Mouse (Mus musculus): Measurements from ENCODE around the gene Ptpn3. TPM values are rescaled to one million over a fixed set of nuclear protein-coding genes. Genes with fewer than 3 reads are reported as not detected.

Ptpn3 gene
- polyA plus RNA-seq, 1 experiment from 2014 or later = 5.2 TPM

DNA sequence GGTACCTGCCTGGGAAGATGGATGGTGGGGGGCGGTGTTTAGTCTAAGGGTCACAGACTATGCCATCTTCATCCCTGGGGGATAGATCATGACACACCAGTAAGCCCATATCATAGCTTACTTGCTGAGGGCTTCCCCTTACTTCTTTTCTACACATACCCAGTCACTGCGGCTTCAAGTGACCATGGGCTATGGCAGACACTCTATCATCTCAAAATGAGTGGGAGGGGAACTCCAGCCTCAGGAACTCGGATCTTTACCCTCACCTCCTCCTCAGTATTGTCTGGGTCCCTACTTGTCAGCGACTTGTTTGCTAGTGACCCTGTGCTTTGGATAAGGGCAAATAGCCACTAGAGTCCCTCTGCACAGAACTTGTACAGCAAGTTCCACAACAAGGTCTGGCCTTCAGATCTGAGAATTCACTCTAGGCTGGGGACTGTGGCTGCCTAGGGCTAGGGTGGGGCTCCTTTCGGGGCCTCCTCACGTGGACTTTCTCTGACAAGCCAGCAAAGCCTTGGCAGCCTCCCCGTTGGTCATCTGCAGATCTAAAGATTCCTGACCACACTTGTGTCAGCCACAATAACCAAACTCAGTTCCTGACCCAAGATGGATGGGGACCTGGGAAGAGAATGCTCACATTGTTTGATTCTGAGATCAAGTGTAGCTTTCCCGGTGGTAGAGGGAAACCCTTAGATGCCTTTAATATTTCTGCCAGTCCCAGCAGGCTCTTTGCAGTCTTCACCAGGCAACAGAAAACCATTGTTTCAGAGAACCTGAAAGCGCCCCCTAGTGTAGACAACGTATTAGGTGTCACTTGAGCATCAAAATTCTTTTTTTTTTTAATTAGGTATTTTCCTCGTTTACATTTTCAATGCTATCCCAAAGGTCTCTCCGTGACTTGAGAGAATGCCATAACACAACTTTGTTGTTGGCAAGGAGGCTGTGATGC, 134.4 kb downstream of the Ptpn3 start:
- TF ChIP-seq CTCF (IDR thresholded peaks at IDR 0.05; ENCODE audit: low read depth) (peak; percentile 65), EP300 (optimal IDR thresholded peaks at IDR 0.05) (no peak)
- WGBS = 38% methylated on average over 12 of the region's 12 CpGs
- no peak overlapping the region for H3K4me3 ChIP-seq (ENCODE audit: low read depth, low read length)
- no peaks in the 10 kb centered on the region for H3K27me3 ChIP-seq (ENCODE audit: control insufficient read depth, insufficient read depth, low read length)
- no peaks in the 10 kb centered on the region for H3K9me3 ChIP-seq (ENCODE audit: control insufficient read depth, low read length)
- H3K27ac ChIP-seq (replicated peaks) = peak overlapping the region; percentile 72
- H3K4me1 ChIP-seq (replicated peaks; ENCODE audit: control insufficient read depth, insufficient read depth) = no peaks in the 10 kb centered on the region; the same call in 1 of the 2 replicates
- DNase-seq (ENCODE audit: low spot score) (peak; percentile 79), ATAC-seq (ENCODE audit: low FRiP score, low TSS enrichment) (peak; percentile 72)
- no peak overlapping the region for H3K9ac ChIP-seq (ENCODE audit: low read length)
- no peak overlapping the region for H3K4me2 ChIP-seq (replicated peaks; ENCODE audit: low read depth)
- H3K36me3 ChIP-seq (ENCODE audit: control insufficient read depth, insufficient read depth, low read length) = no peaks in the 10 kb centered on the region

DNA sequence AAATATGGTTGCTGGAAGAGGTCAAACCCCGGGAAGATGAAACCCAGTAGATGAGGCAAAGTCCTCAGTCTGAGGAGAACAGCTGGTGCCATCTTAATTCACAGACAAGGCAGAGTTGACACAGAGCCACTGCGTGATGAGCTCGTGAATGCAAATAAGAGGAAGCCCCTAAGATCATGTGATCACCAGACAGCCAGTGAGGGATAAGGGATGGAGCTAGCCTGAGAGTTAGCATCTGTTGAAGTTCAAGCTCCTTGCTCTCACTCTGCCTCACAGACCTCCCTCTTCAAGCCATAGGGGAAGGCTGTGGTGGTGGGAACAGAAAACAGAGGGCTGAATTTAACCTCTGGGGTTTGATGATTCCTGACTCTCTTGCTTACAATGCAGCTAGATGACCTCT, 136.0 kb downstream of the Ptpn3 start:
- no peaks in the 10 kb centered on the region for H3K9me3 ChIP-seq (ENCODE audit: control insufficient read depth, low read length)
- TF ChIP-seq CTCF (IDR thresholded peaks at IDR 0.05; ENCODE audit: low read depth) (no peak), EP300 (optimal IDR thresholded peaks at IDR 0.05) (no peak)
- no peak overlapping the region for H3K27ac ChIP-seq (replicated peaks)
- no peak overlapping the region for H3K4me2 ChIP-seq (replicated peaks; ENCODE audit: low read depth)
- H3K27me3 ChIP-seq (ENCODE audit: control insufficient read depth, insufficient read depth, low read length) = no peaks in the 10 kb centered on the region
- H3K9ac ChIP-seq (ENCODE audit: low read length) = no peak overlapping the region
- H3K4me3 ChIP-seq (ENCODE audit: low read depth, low read length) = no peak overlapping the region
- H3K4me1 ChIP-seq (replicated peaks; ENCODE audit: control insufficient read depth, insufficient read depth) = no peaks in the 10 kb centered on the region; the same call in 1 of the 2 replicates
- H3K36me3 ChIP-seq (ENCODE audit: control insufficient read depth, insufficient read depth, low read length) = no peaks in the 10 kb centered on the region
- ATAC-seq (ENCODE audit: low FRiP score, low TSS enrichment) (no peak), DNase-seq (ENCODE audit: low spot score) (no peak)
- WGBS = 35% methylated on average over 3 of the region's 3 CpGs

DNA sequence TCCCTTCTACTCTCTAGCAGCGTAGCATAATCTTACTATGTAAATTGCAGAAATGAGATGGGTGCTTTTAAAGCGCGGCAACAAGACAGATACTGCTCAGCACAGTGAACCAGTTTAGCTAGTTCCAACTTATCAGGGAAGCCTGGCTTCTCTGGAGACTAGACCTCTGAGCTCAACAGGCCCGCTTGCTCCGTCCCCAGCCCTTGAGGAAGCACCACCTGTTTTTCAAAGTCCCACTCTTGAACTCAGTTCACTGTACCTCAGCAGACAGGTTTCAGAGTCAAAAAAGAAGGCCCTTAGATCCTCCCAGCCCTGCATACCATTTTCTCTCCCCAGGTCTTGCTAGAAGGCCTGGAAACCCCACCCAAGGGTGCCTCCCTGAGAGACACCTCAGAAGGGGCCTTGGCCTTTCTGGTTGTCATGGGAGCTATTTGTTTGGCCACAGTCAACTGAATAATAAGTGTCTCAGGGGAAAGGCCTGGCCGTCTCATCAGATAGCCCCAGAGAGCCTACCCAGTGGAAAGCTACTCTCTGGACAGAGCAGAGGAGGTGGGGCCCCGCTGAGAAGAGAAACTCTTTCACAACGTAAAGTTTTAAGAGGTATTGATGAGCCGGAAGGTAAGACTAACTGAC, 136.9 kb downstream of the Ptpn3 start:
- Histone ChIP-seq H3K4me1 (replicated peaks; ENCODE audit: control insufficient read depth, insufficient read depth) (no peaks in the 10 kb centered on the region; the same call in 1 of the 2 replicates), H3K36me3 (ENCODE audit: control insufficient read depth, insufficient read depth, low read length) (no peaks in the 10 kb centered on the region), H3K4me2 (replicated peaks; ENCODE audit: low read depth) (no peak overlapping the region), H3K9ac (ENCODE audit: low read length) (no peak overlapping the region), H3K27ac (replicated peaks) (peak overlapping the region; percentile 71), H3K27me3 (ENCODE audit: control insufficient read depth, insufficient read depth, low read length) (no peaks in the 10 kb centered on the region), H3K9me3 (ENCODE audit: control insufficient read depth, low read length) (no peaks in the 10 kb centered on the region), H3K4me3 (ENCODE audit: low read depth, low read length) (no peak overlapping the region)
- no peak for TF ChIP-seq CTCF (IDR thresholded peaks at IDR 0.05; ENCODE audit: low read depth)
- TF ChIP-seq EP300 (optimal IDR thresholded peaks at IDR 0.05) = no peak
- DNase-seq (ENCODE audit: low spot score) (peak; percentile 36), ATAC-seq (ENCODE audit: low FRiP score, low TSS enrichment) (peak; percentile 36; the same call in 1 of the 2 replicates)
- 58% methylated on average over 9 of the region's 9 CpGs for WGBS

DNA sequence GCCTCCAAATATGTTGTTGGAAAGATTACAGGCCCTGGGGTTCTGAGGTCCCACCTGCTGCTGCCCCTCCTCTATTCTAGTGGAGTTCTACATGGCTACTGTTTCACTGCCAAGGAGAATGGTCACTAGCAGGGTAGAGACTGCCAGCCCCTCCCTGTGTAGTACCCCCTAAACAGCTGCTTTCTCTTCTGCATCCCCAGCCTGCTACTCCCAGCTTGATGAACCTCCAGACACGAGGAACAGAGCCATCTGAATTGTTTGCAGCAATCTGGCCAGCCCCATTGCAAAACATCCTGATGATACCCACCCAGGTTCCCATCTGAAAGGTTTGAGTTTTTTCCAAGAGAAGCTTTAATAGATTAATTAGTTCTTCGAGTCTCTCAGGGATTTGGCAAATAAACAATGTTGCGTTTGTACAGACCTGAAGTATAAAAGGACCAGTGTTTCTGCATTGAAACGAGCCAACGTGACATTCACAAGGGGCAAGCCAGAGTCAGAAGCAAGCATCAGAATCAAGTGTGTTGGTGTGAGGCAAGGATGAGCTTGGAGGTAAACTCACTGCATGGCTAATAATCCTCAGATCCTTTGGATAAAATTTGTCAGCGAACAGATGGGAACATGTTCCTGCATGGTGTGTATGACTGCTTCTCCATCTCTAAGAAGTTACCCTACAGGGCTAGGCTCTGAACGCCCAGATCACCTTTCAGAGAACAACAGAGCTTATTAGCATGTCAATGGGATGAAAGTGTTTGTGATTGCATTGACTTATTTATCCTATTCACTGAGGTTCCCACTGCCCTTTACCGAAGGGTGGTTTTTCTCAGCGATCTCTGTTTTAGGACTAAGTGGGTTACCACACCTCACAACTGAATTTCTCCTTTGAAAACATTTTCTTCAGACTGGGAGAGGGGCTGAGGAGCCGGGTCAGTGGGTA, 138.6 kb downstream of the Ptpn3 start:
- Histone ChIP-seq H3K27ac (replicated peaks) (peak overlapping the region; percentile 59; the same call in 1 of the 2 replicates), H3K9me3 (ENCODE audit: control insufficient read depth, low read length) (no peaks in the 10 kb centered on the region), H3K4me3 (ENCODE audit: low read depth, low read length) (no peak overlapping the region), H3K9ac (ENCODE audit: low read length) (no peak overlapping the region), H3K4me2 (replicated peaks; ENCODE audit: low read depth) (no peak overlapping the region), H3K27me3 (ENCODE audit: control insufficient read depth, insufficient read depth, low read length) (no peaks in the 10 kb centered on the region), H3K4me1 (replicated peaks; ENCODE audit: control insufficient read depth, insufficient read depth) (no peaks in the 10 kb centered on the region; the same call in 1 of the 2 replicates), H3K36me3 (ENCODE audit: control insufficient read depth, insufficient read depth, low read length) (no peaks in the 10 kb centered on the region)
- 33% methylated on average over 10 of the region's 10 CpGs for WGBS
- no peak for ATAC-seq (ENCODE audit: low FRiP score, low TSS enrichment)
- no peak for DNase-seq (ENCODE audit: low spot score)
- TF ChIP-seq EP300 (optimal IDR thresholded peaks at IDR 0.05) = no peak
- no peak for TF ChIP-seq CTCF (IDR thresholded peaks at IDR 0.05; ENCODE audit: low read depth)

DNA sequence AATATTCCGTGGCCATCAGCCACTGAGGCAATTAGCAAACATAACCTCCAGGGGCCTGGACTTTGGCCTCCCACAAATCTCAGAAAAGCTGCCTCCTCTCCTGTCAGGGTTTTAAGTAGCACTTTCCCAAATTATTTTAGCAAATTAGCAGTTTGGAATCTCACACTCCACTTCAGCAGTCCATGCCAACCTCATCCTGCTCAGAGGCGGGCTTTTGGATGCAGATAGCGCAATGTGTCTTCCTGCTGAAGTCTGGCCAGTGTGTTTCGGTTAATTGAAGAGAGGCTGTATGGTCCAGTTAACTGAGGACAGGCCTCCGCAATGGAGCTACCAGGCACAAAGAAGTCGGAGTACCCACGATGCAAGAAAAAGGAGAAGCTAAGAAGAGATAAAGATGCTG, 141.1 kb downstream of the Ptpn3 start:
- no peak for DNase-seq (ENCODE audit: low spot score)
- Histone ChIP-seq H3K9ac (ENCODE audit: low read length) (no peak overlapping the region), H3K9me3 (ENCODE audit: control insufficient read depth, low read length) (no peaks in the 10 kb centered on the region), H3K4me2 (replicated peaks; ENCODE audit: low read depth) (no peak overlapping the region), H3K4me3 (ENCODE audit: low read depth, low read length) (no peak overlapping the region), H3K27ac (replicated peaks) (no peak overlapping the region), H3K36me3 (ENCODE audit: control insufficient read depth, insufficient read depth, low read length) (no peaks in the 10 kb centered on the region), H3K27me3 (ENCODE audit: control insufficient read depth, insufficient read depth, low read length) (no peaks in the 10 kb centered on the region), H3K4me1 (replicated peaks; ENCODE audit: control insufficient read depth, insufficient read depth) (no peaks in the 10 kb centered on the region; the same call in 1 of the 2 replicates)
- TF ChIP-seq CTCF (IDR thresholded peaks at IDR 0.05; ENCODE audit: low read depth) (no peak), EP300 (optimal IDR thresholded peaks at IDR 0.05) (no peak)
- ATAC-seq (ENCODE audit: low FRiP score, low TSS enrichment) = no peak
- WGBS = 73% methylated on average over 7 of the region's 7 CpGs
